Mouse (Mus musculus) heart, adult 2 months (tissue): ENCODE measurements around the gene Mmp23.

Source experiments
- CTCF ChIP-seq: fragments of 200-600 bp; IDR thresholded peaks from 2 replicates; pipeline ENCODE4 v1.8.1; 2022; ENCODE audit warnings: antibody characterized with exemption, mild to moderate bottlenecking, moderate library complexity
- EP300 ChIP-seq: fragments of 200-500 bp; IDR thresholded peaks from 2 replicates; pipeline ENCODE4 v1.6.1; 2011; ENCODE audit warnings: low read depth, low read length, control low read depth; ENCODE audit not compliant: insufficient read depth
- POLR2A ChIP-seq: fragments of 200-500 bp; IDR thresholded peaks from 2 replicates; pipeline ENCODE4 v1.6.1; 2011; ENCODE audit warnings: mild to moderate bottlenecking, low read depth, low read length, control low read depth; ENCODE audit not compliant: insufficient read depth

- TF ChIP-seq POLR2A (no peak), CTCF (no peak), EP300 (no peak)
Measured at GRCm38 (mm10) chr4:155613264-155613663, 39.9 kb downstream of the Mmp23 start.
